Mouse (Mus musculus): ENCODE results near the gene Rims4. TPM values are rescaled to one million over a fixed set of nuclear protein-coding genes. Genes with fewer than 3 reads are reported as not detected.

Gene Rims4
- polyA plus RNA-seq, 1 experiment from 2014 or later = 0.04 TPM

- Histone ChIP-seq H3K4me3 (ENCODE audit: low read length) (no peak overlapping the region), H3K27me3 (ENCODE audit: control insufficient read depth, insufficient read depth, low read depth, low read length) (no peaks in the 10 kb centered on the region), H3K36me3 (ENCODE audit: control insufficient read depth, insufficient read depth, low read length) (no peaks in the 10 kb centered on the region), H3K9ac (ENCODE audit: low read length) (no peak overlapping the region), H3K27ac (ENCODE audit: low read length) (no peak overlapping the region), H3K9me3 (ENCODE audit: control insufficient read depth, low read length) (no peaks in the 10 kb centered on the region), H3K4me1 (replicated peaks; ENCODE audit: control insufficient read depth, insufficient read depth, low read length) (no peaks in the 10 kb centered on the region), H3K4me2 (ENCODE audit: low read depth, low read length) (no peak overlapping the region)
- ATAC-seq (ENCODE audit: low read depth) = no peak
- 57% methylated on average over 7 of the region's 7 CpGs for WGBS
Observed at GRCm38 (mm10) chr2:163901043-163901442, 17.4 kb downstream of the Rims4 start.

GRCm38 (mm10) chr2:163899910-163900411 is 18.5 kb downstream of the Rims4 start:
- no peaks in the 10 kb centered on the region for H3K9me3 ChIP-seq (ENCODE audit: control insufficient read depth, low read length)
- H3K36me3 ChIP-seq (ENCODE audit: control insufficient read depth, insufficient read depth, low read length) = no peaks in the 10 kb centered on the region
- no peak overlapping the region for H3K4me3 ChIP-seq (ENCODE audit: low read length)
- ATAC-seq (ENCODE audit: low read depth) = no peak
- H3K27me3 ChIP-seq (ENCODE audit: control insufficient read depth, insufficient read depth, low read depth, low read length) = no peaks in the 10 kb centered on the region
- no peak overlapping the region for H3K4me2 ChIP-seq (ENCODE audit: low read depth, low read length)
- no peak overlapping the region for H3K9ac ChIP-seq (ENCODE audit: low read length)
- no peaks in the 10 kb centered on the region for H3K4me1 ChIP-seq (replicated peaks; ENCODE audit: control insufficient read depth, insufficient read depth, low read length)
- no peak overlapping the region for H3K27ac ChIP-seq (ENCODE audit: low read length)
- 38% methylated on average over 14 of the region's 14 CpGs for WGBS

GRCm38 (mm10) chr2:163897988-163898535 is 20.4 kb downstream of the Rims4 start:
- no peak overlapping the region for H3K4me3 ChIP-seq (ENCODE audit: low read length)
- 66% methylated on average over 7 of the region's 7 CpGs for WGBS
- no peaks in the 10 kb centered on the region for H3K36me3 ChIP-seq (ENCODE audit: control insufficient read depth, insufficient read depth, low read length)
- no peaks in the 10 kb centered on the region for H3K4me1 ChIP-seq (replicated peaks; ENCODE audit: control insufficient read depth, insufficient read depth, low read length)
- H3K9ac ChIP-seq (ENCODE audit: low read length) = no peak overlapping the region
- no peak for ATAC-seq (ENCODE audit: low read depth)
- H3K9me3 ChIP-seq (ENCODE audit: control insufficient read depth, low read length) = no peaks in the 10 kb centered on the region
- H3K27ac ChIP-seq (ENCODE audit: low read length) = no peak overlapping the region
- H3K4me2 ChIP-seq (ENCODE audit: low read depth, low read length) = no peak overlapping the region
- no peaks in the 10 kb centered on the region for H3K27me3 ChIP-seq (ENCODE audit: control insufficient read depth, insufficient read depth, low read depth, low read length)

- no peak overlapping the region for H3K27ac ChIP-seq (ENCODE audit: low read length)
- H3K36me3 ChIP-seq (ENCODE audit: control insufficient read depth, insufficient read depth, low read length) = no peaks in the 10 kb centered on the region
- no peaks in the 10 kb centered on the region for H3K9me3 ChIP-seq (ENCODE audit: control insufficient read depth, low read length)
- 79% methylated on average over 7 of the region's 7 CpGs for WGBS
- no peaks in the 10 kb centered on the region for H3K27me3 ChIP-seq (ENCODE audit: control insufficient read depth, insufficient read depth, low read depth, low read length)
- no peaks in the 10 kb centered on the region for H3K4me1 ChIP-seq (replicated peaks; ENCODE audit: control insufficient read depth, insufficient read depth, low read length)
- H3K9ac ChIP-seq (ENCODE audit: low read length) = no peak overlapping the region
- no peak overlapping the region for H3K4me2 ChIP-seq (ENCODE audit: low read depth, low read length)
- ATAC-seq (ENCODE audit: low read depth) = no peak
- no peak overlapping the region for H3K4me3 ChIP-seq (ENCODE audit: low read length)
Observed at GRCm38 (mm10) chr2:163897026-163897425, 21.5 kb downstream of the Rims4 start.

GRCm38 (mm10) chr2:163895156-163895555 is 23.3 kb downstream of the Rims4 start:
- H3K36me3 ChIP-seq (ENCODE audit: control insufficient read depth, insufficient read depth, low read length) = no peaks in the 10 kb centered on the region
- no peaks in the 10 kb centered on the region for H3K4me1 ChIP-seq (replicated peaks; ENCODE audit: control insufficient read depth, insufficient read depth, low read length)
- no peak overlapping the region for H3K4me3 ChIP-seq (ENCODE audit: low read length)
- WGBS = 41% methylated on average over 2 of the region's 2 CpGs
- H3K27ac ChIP-seq (ENCODE audit: low read length) = no peak overlapping the region
- ATAC-seq (ENCODE audit: low read depth) = no peak
- no peaks in the 10 kb centered on the region for H3K9me3 ChIP-seq (ENCODE audit: control insufficient read depth, low read length)
- H3K27me3 ChIP-seq (ENCODE audit: control insufficient read depth, insufficient read depth, low read depth, low read length) = no peaks in the 10 kb centered on the region
- H3K9ac ChIP-seq (ENCODE audit: low read length) = no peak overlapping the region
- H3K4me2 ChIP-seq (ENCODE audit: low read depth, low read length) = no peak overlapping the region

GRCm38 (mm10) chr2:163893446-163894370 is 24.8 kb downstream of the Rims4 start:
- Histone ChIP-seq H3K9me3 (ENCODE audit: control insufficient read depth, low read length) (no peaks in the 10 kb centered on the region), H3K4me1 (replicated peaks; ENCODE audit: control insufficient read depth, insufficient read depth, low read length) (no peaks in the 10 kb centered on the region), H3K9ac (ENCODE audit: low read length) (no peak overlapping the region), H3K27me3 (ENCODE audit: control insufficient read depth, insufficient read depth, low read depth, low read length) (no peaks in the 10 kb centered on the region), H3K4me2 (ENCODE audit: low read depth, low read length) (no peak overlapping the region), H3K36me3 (ENCODE audit: control insufficient read depth, insufficient read depth, low read length) (no peaks in the 10 kb centered on the region), H3K27ac (ENCODE audit: low read length) (no peak overlapping the region), H3K4me3 (ENCODE audit: low read length) (no peak overlapping the region)
- no peak for ATAC-seq (ENCODE audit: low read depth)
- WGBS = 59% methylated on average over 7 of the region's 7 CpGs

- no peaks in the 10 kb centered on the region for H3K9me3 ChIP-seq (ENCODE audit: control insufficient read depth, low read length)
- H3K36me3 ChIP-seq (ENCODE audit: control insufficient read depth, insufficient read depth, low read length) = no peaks in the 10 kb centered on the region
- ATAC-seq (ENCODE audit: low read depth) = no peak
- no peak overlapping the region for H3K27ac ChIP-seq (ENCODE audit: low read length)
- WGBS = 86% methylated on average over 11 of the region's 11 CpGs
- no peak overlapping the region for H3K9ac ChIP-seq (ENCODE audit: low read length)
- no peak overlapping the region for H3K4me2 ChIP-seq (ENCODE audit: low read depth, low read length)
- H3K27me3 ChIP-seq (ENCODE audit: control insufficient read depth, insufficient read depth, low read depth, low read length) = no peaks in the 10 kb centered on the region
- no peak overlapping the region for H3K4me3 ChIP-seq (ENCODE audit: low read length)
- H3K4me1 ChIP-seq (replicated peaks; ENCODE audit: control insufficient read depth, insufficient read depth, low read length) = no peaks in the 10 kb centered on the region
Observed at GRCm38 (mm10) chr2:163891271-163891670, 27.2 kb downstream of the Rims4 start.

GRCm38 (mm10) chr2:163890586-163890985 is 27.9 kb downstream of the Rims4 start:
- H3K4me1 ChIP-seq (replicated peaks; ENCODE audit: control insufficient read depth, insufficient read depth, low read length) = no peaks in the 10 kb centered on the region
- H3K4me2 ChIP-seq (ENCODE audit: low read depth, low read length) = no peak overlapping the region
- no peaks in the 10 kb centered on the region for H3K27me3 ChIP-seq (ENCODE audit: control insufficient read depth, insufficient read depth, low read depth, low read length)
- H3K4me3 ChIP-seq (ENCODE audit: low read length) = no peak overlapping the region
- no peaks in the 10 kb centered on the region for H3K9me3 ChIP-seq (ENCODE audit: control insufficient read depth, low read length)
- no peak overlapping the region for H3K27ac ChIP-seq (ENCODE audit: low read length)
- 70% methylated on average over 11 of the region's 11 CpGs for WGBS
- H3K9ac ChIP-seq (ENCODE audit: low read length) = no peak overlapping the region
- no peaks in the 10 kb centered on the region for H3K36me3 ChIP-seq (ENCODE audit: control insufficient read depth, insufficient read depth, low read length)
- ATAC-seq (ENCODE audit: low read depth) = no peak

GRCm38 (mm10) chr2:163889411-163889810 is 29.1 kb downstream of the Rims4 start:
- WGBS = 29% methylated on average over 6 of the region's 6 CpGs
- Histone ChIP-seq H3K4me1 (replicated peaks; ENCODE audit: control insufficient read depth, insufficient read depth, low read length) (no peaks in the 10 kb centered on the region), H3K27me3 (ENCODE audit: control insufficient read depth, insufficient read depth, low read depth, low read length) (no peaks in the 10 kb centered on the region), H3K4me2 (ENCODE audit: low read depth, low read length) (no peak overlapping the region), H3K9ac (ENCODE audit: low read length) (no peak overlapping the region), H3K27ac (ENCODE audit: low read length) (no peak overlapping the region), H3K36me3 (ENCODE audit: control insufficient read depth, insufficient read depth, low read length) (no peaks in the 10 kb centered on the region), H3K9me3 (ENCODE audit: control insufficient read depth, low read length) (no peaks in the 10 kb centered on the region), H3K4me3 (ENCODE audit: low read length) (no peak overlapping the region)
- no peak for ATAC-seq (ENCODE audit: low read depth)
